Mouse (Mus musculus) lung, postnatal 10 days (tissue): ENCODE data around the gene Gm5916.

Source experiments
- DNase-seq: peaks from one replicate; pipeline ENCODE4 v3.0.0; 2021

Gene Gm5916

DNA sequence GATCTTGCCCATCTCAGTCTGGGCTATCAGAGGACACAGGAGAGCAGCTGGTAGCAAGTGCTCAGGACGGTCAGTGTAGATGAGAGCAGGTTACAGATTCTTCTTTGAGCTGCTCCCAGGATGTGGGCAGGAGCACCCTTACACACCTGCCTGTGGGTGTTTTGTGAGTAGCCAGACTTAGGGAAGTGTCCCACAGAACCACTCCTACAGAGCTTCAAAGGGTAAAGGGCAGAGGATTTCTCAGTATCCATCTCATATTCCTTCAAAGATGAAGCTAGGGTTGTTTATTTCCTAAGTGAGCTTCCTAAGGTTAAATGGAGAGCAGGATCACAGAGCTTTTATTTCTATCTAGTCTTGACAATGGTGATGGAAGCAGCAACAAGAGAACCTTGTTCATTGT, at the start of gene Gm5916:
Gene Gm5916, minus strand, starts transcription at position 101 of the 400 bp plus-strand sequence.
- DNase-seq, result no peak
